Mouse (Mus musculus) bone marrow macrophage, adult 2 months (primary cell): Measurements from ENCODE around the gene Kcnh2.

ENCODE experiments used
- CTCF ChIP-seq: IDR thresholded peaks from 2 replicates; pipeline ENCODE4 v1.5.1; 2012; ENCODE audit warnings: low read depth, mild to moderate bottlenecking, low read length, moderate library complexity
- POLR2A ChIP-seq: IDR thresholded peaks from 2 replicates; pipeline ENCODE4 v1.6.1; 2012; ENCODE audit warnings: mild to moderate bottlenecking, low read depth, low read length, borderline replicate concordance

DNA sequence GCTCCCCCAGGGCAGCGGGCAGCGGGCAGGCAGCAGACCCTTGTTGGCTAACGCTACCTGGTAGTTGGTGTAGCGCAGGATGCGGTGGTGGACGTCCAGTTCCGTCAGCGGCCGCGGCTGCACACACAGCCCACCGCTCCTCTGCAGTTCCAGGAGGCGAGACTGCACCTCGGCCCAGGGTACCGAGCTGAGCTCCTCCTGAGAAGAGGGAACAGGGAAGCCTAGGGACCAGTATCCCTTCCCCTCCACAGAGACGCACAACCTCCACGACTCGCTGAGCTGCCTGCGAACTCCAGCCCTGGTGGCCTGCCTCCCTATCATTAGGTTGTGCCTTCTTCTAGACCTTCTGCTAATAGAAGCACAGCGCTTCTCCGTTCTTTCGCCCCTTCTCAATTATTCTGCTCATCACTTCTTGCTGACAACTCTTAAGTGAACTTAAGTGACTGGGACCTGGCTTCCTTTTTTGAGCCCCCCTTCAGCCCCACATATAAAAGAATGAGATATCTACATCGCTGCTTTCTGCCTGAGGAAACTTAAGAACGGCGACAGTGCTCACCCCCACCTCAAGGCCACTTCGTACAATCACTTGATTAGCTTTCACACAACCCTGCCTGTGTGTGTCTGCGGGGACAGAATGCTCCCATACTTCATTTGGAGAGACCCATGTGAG lies 37.0 kb upstream of the Kcnh2 start:
- TF ChIP-seq CTCF (no peak), POLR2A (no peak)
